Mouse (Mus musculus) gastrocnemius, postnatal 25 days (tissue): ENCODE measurements around the gene Olfr503. TPM values are rescaled to one million over a fixed set of nuclear protein-coding genes. Genes with fewer than 3 reads are reported as not detected.
"Not testable (repeated sequence)": the region's sequence is repeated elsewhere in the genome, so short reads cannot be mapped to it uniquely, and the experiment has no call there.

Source experiments
- DNase-seq: peaks from one replicate; pipeline ENCODE4 v3.0.0; 2022
- long read RNA-seq, 2 experiments: library from polyadenylated mRNA; stranded (forward); transcript quantifications; one replicate each; pipeline ENCODE4 v2.0.0; 2021
- total RNA-seq, 2 experiments: library from RNA; stranded (reverse); gene quantifications; 1 replicate in 1 of 2; 2 replicates in 1 of 2; pipeline ENCODE4 v1.2.3; 2021

Gene Olfr503
- total RNA-seq = not detected
- long read RNA-seq, experiment 1 = 0 reads
- long read RNA-seq, experiment 2 = 0 reads

- DNase-seq = not testable (repeated sequence)
Observed at GRCm38 (mm10) chr7:108544227-108544626, at the start of gene Olfr503. Gene Olfr503 (plus strand): TSS chr7:108544527.

- DNase-seq = no peak
Observed at GRCm38 (mm10) chr7:108524965-108525364, 19.4 kb upstream of the Olfr503 start, which contains the start of gene Olfr502. Gene Olfr502 (minus strand): TSS chr7:108525065.

GRCm38 (mm10) chr7:108542416-108542815 lies 1.9 kb upstream of the Olfr503 start:
- DNase-seq = no peak

GRCm38 (mm10) chr7:108565693-108566092 lies 21.4 kb downstream of the Olfr503 start, which contains the start of gene Olfr504:
Gene Olfr504 (minus strand): TSS chr7:108565793.
- no peak for DNase-seq

GRCm38 (mm10) chr7:108589797-108590196 lies 45.5 kb downstream of the Olfr503 start:
- no peak for DNase-seq

Other genes with a start within 250 kb of the Olfr503 start
- not detected for gene Olfr491, start 231.1 kb upstream of the Olfr503 start, total RNA-seq
- gene Olfr492, start 220.9 kb upstream of the Olfr503 start, total RNA-seq = not detected
- not detected for gene Olfr493, start 197.5 kb upstream of the Olfr503 start, total RNA-seq
- gene Olfr494, start 179.2 kb upstream of the Olfr503 start, total RNA-seq = not detected
- gene Olfr495, start 151.4 kb upstream of the Olfr503 start, total RNA-seq = not detected
- not detected for gene Olfr497, start 124.1 kb upstream of the Olfr503 start, total RNA-seq
- gene Olfr498, start 79.2 kb upstream of the Olfr503 start, total RNA-seq = not detected
- not detected for gene Olfr502, start 19.5 kb upstream of the Olfr503 start, total RNA-seq
- not detected for gene Olfr504, start 21.3 kb downstream of the Olfr503 start, total RNA-seq
- not detected for gene Olfr506, start 66.3 kb downstream of the Olfr503 start, total RNA-seq
- not detected for gene Olfr507, start 77.3 kb downstream of the Olfr503 start, total RNA-seq
- gene Olfr508, start 85.5 kb downstream of the Olfr503 start, total RNA-seq = not detected
- not detected for gene Olfr509, start 107.4 kb downstream of the Olfr503 start, total RNA-seq
- gene Olfr510, start 121.9 kb downstream of the Olfr503 start, total RNA-seq = not detected
- gene Olfr512, start 168.8 kb downstream of the Olfr503 start, total RNA-seq = not detected
- gene Olfr513, start 206.4 kb downstream of the Olfr503 start, total RNA-seq = not detected